Mouse (Mus musculus) adrenal gland, adult 8-10 months (tissue): Measurements from ENCODE around the gene Sp2. TPM values are rescaled to one million over a fixed set of nuclear protein-coding genes. Genes with fewer than 3 reads are reported as not detected.

Experiments used
- DNase-seq: peaks from one replicate; pipeline ENCODE4 v3.0.0; 2022
- total RNA-seq, 4 experiments: library from RNA; stranded (reverse); gene quantifications; 2 replicates each; pipeline ENCODE4 v1.2.4; 2022

Sp2 gene
- total RNA-seq, 4 experiments from 2014 or later: 13.8 to 21.0 (median 16.4) TPM

DNA sequence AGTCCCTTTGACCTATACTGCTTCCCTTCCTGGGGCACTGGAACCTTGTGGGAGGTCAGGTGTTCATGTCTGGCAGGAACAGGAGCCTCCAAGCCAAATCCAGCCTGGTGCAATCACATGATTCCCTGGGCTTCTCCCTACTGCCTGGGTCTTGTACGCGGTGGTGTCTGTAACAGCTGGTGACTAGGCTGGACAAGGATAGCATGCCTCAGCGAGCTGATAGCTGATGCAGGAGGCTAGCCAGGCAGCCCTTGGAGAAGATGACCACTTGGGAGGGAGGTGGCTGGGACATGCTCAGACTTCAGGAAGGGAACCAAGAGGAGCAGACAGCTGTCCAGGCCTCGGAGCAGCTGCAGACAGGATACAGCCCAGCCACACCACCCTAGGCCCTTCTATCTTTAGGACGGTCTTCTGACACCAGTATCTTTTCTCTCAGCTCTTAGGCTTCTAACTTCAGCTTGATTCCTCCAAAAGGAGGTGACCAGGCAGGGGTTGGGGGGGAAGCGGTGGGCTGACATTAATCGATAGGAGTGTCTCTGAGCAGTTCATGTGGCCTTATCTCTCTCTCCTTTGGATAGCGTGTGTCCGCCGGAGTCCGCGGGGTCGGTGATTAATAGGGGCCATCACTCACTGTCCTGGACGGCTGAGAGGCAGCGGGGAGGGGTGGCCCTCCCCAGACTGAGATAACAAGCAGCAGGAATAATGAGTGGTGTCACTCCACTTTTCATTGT lies 76.2 kb downstream of the Sp2 start:
- no peak for DNase-seq

Other genes with a start within 250 kb of the Sp2 start
- 10 to 100 TPM; 28.7 to 59.2 (median 36.3) TPM for gene Snx11, start 205.4 kb downstream of the Sp2 start, total RNA-seq
- gene Cbx1, start 193.8 kb downstream of the Sp2 start, total RNA-seq: 10 to 100 TPM; 63.6 to 80.2 (median 78.0) TPM
- 100 to 1,000 TPM; 460 to 743 (median 603) TPM for gene Nfe2l1, start 153.0 kb downstream of the Sp2 start, total RNA-seq
- 10 to 100 TPM; 60.6 to 73.0 (median 64.0) TPM for gene Copz2, start 133.1 kb downstream of the Sp2 start, total RNA-seq
- gene Cdk5rap3, start 66.5 kb downstream of the Sp2 start, total RNA-seq: 10 to 100 TPM; 55.2 to 82.1 (median 71.5) TPM
- gene Prr15l, start 54.9 kb downstream of the Sp2 start, total RNA-seq: under 1 TPM in 3 of 4 experiments, not detected in 1; 0.28 to 0.70 (median 0.32) TPM
- gene Pnpo, start 39.0 kb downstream of the Sp2 start, total RNA-seq: 10 to 100 TPM; 34.5 to 43.3 (median 39.4) TPM
- gene Sp6, start 30.4 kb upstream of the Sp2 start, total RNA-seq: under 1 TPM; 0.28 to 0.94 (median 0.61) TPM
- 10 to 100 TPM; 19.4 to 40.6 (median 31.8) TPM for gene Scrn2, start 47.0 kb upstream of the Sp2 start, total RNA-seq
- gene Lrrc46, start 58.4 kb upstream of the Sp2 start, total RNA-seq: 1 to 10 TPM; 1.1 to 1.5 (median 1.3) TPM
- gene Mrpl10, start 58.6 kb upstream of the Sp2 start, total RNA-seq: 100 to 1,000 TPM; 129 to 161 (median 147) TPM
- 10 to 100 TPM; 14.3 to 23.7 (median 18.1) TPM for gene Osbpl7, start 67.7 kb upstream of the Sp2 start, total RNA-seq
- gene Tbx21, start 132.4 kb upstream of the Sp2 start, total RNA-seq: under 1 TPM; 0.31 to 0.51 (median 0.48) TPM
- gene Tbkbp1, start 168.5 kb upstream of the Sp2 start, total RNA-seq: 10 to 100 TPM in 3 of 4 experiments, 1 to 10 TPM in 1; 9.5 to 13.8 (median 11.6) TPM
- 100 to 1,000 TPM; 115 to 133 (median 124) TPM for gene Kpnb1, start 204.9 kb upstream of the Sp2 start, total RNA-seq